Mouse (Mus musculus) kidney, postnatal 10 days (tissue): ENCODE measurements around the gene Itfg2.

Experiments used
- DNase-seq: peaks from one replicate; pipeline ENCODE4 v3.0.0; 2021; ENCODE audit warnings: mixed read lengths

The Itfg2 gene

GRCm38 (mm10) chr6:128433566-128433965 is 8.8 kb upstream of the Itfg2 start:
- no peak for DNase-seq

- DNase-seq: no peak
Measured at GRCm38 (mm10) chr6:128432356-128432915, 7.7 kb upstream of the Itfg2 start.

GRCm38 (mm10) chr6:128429826-128430225 is 5.1 kb upstream of the Itfg2 start:
- DNase-seq: no peak

- DNase-seq: no peak
Measured at GRCm38 (mm10) chr6:128429300-128429699, 4.6 kb upstream of the Itfg2 start.

- no peak for DNase-seq
Measured at GRCm38 (mm10) chr6:128427571-128427970, 2.8 kb upstream of the Itfg2 start.

- no peak for DNase-seq
Measured at GRCm38 (mm10) chr6:128425046-128425445, 315 bp upstream of the Itfg2 start.

GRCm38 (mm10) chr6:128423496-128424268 is 1.0 kb downstream of the Itfg2 start:
- DNase-seq: no peak

- DNase-seq: no peak
Measured at GRCm38 (mm10) chr6:128421480-128421879, 3.3 kb downstream of the Itfg2 start.

GRCm38 (mm10) chr6:128421036-128421435 is 3.7 kb downstream of the Itfg2 start:
- no peak for DNase-seq

- DNase-seq: no peak
Measured at GRCm38 (mm10) chr6:128418076-128418475, 6.7 kb downstream of the Itfg2 start.

- no peak for DNase-seq
Measured at GRCm38 (mm10) chr6:128416169-128416568, 8.6 kb downstream of the Itfg2 start.

- DNase-seq: peak; percentile 86
Measured at GRCm38 (mm10) chr6:128411115-128411514, 13.6 kb downstream of the Itfg2 start.

GRCm38 (mm10) chr6:128410305-128410704 is 14.4 kb downstream of the Itfg2 start:
- no peak for DNase-seq

GRCm38 (mm10) chr6:128408544-128409125 is 16.1 kb downstream of the Itfg2 start:
- no peak for DNase-seq

GRCm38 (mm10) chr6:128404708-128405107 is 20.0 kb downstream of the Itfg2 start:
- DNase-seq: no peak

GRCm38 (mm10) chr6:128399421-128400185 is 25.1 kb downstream of the Itfg2 start:
- DNase-seq: peak; percentile 73

- DNase-seq: no peak
Measured at GRCm38 (mm10) chr6:128398996-128399395, 25.7 kb downstream of the Itfg2 start, which contains the start of gene Nrip2. Nrip2 (plus strand) TSS chr6:128399296.

GRCm38 (mm10) chr6:128397574-128398261 is 27.0 kb downstream of the Itfg2 start:
- DNase-seq: peak; percentile 66

GRCm38 (mm10) chr6:128390683-128391082 is 34.0 kb downstream of the Itfg2 start:
- no peak for DNase-seq

- DNase-seq: no peak
Measured at GRCm38 (mm10) chr6:128389185-128389584, 35.5 kb downstream of the Itfg2 start.

- no peak for DNase-seq
Measured at GRCm38 (mm10) chr6:128385026-128385425, 39.7 kb downstream of the Itfg2 start.

GRCm38 (mm10) chr6:128383752-128384151 is 41.0 kb downstream of the Itfg2 start:
- no peak for DNase-seq

GRCm38 (mm10) chr6:128381254-128381653 is 43.5 kb downstream of the Itfg2 start:
- no peak for DNase-seq
